Mouse (Mus musculus) cerebellum, adult 11 months (tissue): ENCODE results near the gene Txndc11.
"Not testable (repeated sequence)": the region's sequence is repeated elsewhere in the genome, so short reads cannot be mapped to it uniquely, and the experiment has no call there.

Experiments
- DNase-seq: peaks from one replicate; pipeline ENCODE4 v3.0.0; 2022

The Txndc11 gene

GRCm38 (mm10) chr16:11134348-11135344, at the start of gene Txndc11:
Txndc11 (minus strand) TSS chr16:11134650.
- DNase-seq = peak; percentile 99

- no peak for DNase-seq
Observed at GRCm38 (mm10) chr16:11177404-11177803, 43.0 kb upstream of the Txndc11 start.

- no peak for DNase-seq
Observed at GRCm38 (mm10) chr16:11176884-11177244, 42.4 kb upstream of the Txndc11 start.

GRCm38 (mm10) chr16:11176208-11176883, 41.9 kb upstream of the Txndc11 start, which contains the start of gene Zc3h7a:
Zc3h7a (minus strand) TSS chr16:11176393.
- DNase-seq = peak; percentile 88

GRCm38 (mm10) chr16:11175489-11176207, 41.2 kb upstream of the Txndc11 start:
- DNase-seq = no peak

GRCm38 (mm10) chr16:11175100-11175488, 40.6 kb upstream of the Txndc11 start:
- no peak for DNase-seq

- DNase-seq = peak; percentile 28
Observed at GRCm38 (mm10) chr16:11174671-11175081, 40.2 kb upstream of the Txndc11 start.

GRCm38 (mm10) chr16:11171679-11172078, 37.2 kb upstream of the Txndc11 start:
- no peak for DNase-seq

- no peak for DNase-seq
Observed at GRCm38 (mm10) chr16:11166431-11166830, 32.0 kb upstream of the Txndc11 start.

GRCm38 (mm10) chr16:11164695-11165255, 30.3 kb upstream of the Txndc11 start:
- no peak for DNase-seq

- not testable (repeated sequence) for DNase-seq
Observed at GRCm38 (mm10) chr16:11157721-11158120, 23.3 kb upstream of the Txndc11 start.

- DNase-seq = no peak
Observed at GRCm38 (mm10) chr16:11154500-11154899, 20.1 kb upstream of the Txndc11 start.

GRCm38 (mm10) chr16:11143706-11144483, 9.4 kb upstream of the Txndc11 start:
- DNase-seq = peak; percentile 100

- DNase-seq = no peak
Observed at GRCm38 (mm10) chr16:11133476-11134347, 738 bp downstream of the Txndc11 start.

GRCm38 (mm10) chr16:11132839-11133238, 1.6 kb downstream of the Txndc11 start:
- no peak for DNase-seq

- DNase-seq = peak; percentile 58
Observed at GRCm38 (mm10) chr16:11128301-11128700, 6.1 kb downstream of the Txndc11 start.

GRCm38 (mm10) chr16:11125371-11125770, 9.1 kb downstream of the Txndc11 start:
- peak; percentile 42 for DNase-seq

GRCm38 (mm10) chr16:11124110-11124509, 10.3 kb downstream of the Txndc11 start:
- DNase-seq = no peak

GRCm38 (mm10) chr16:11122625-11123024, 11.8 kb downstream of the Txndc11 start:
- no peak for DNase-seq

- no peak for DNase-seq
Observed at GRCm38 (mm10) chr16:11109198-11109740, 25.2 kb downstream of the Txndc11 start.

GRCm38 (mm10) chr16:11104905-11105304, 29.5 kb downstream of the Txndc11 start:
- no peak for DNase-seq
